Mouse (Mus musculus): ENCODE results near the gene Eif3k.
"Not testable (repeated sequence)": the region's sequence is repeated elsewhere in the genome, so short reads cannot be mapped to it uniquely, and the experiment has no call there.

Eif3k gene

GRCm38 (mm10) chr7:28984452-28984851 is 2.8 kb upstream of the Eif3k start:
- no peak for DNase-seq

- DNase-seq: no peak
Measured at GRCm38 (mm10) chr7:28983849-28984248, 2.2 kb upstream of the Eif3k start.

GRCm38 (mm10) chr7:28983141-28983564 is 1.5 kb upstream of the Eif3k start:
- DNase-seq: peak; percentile 65

GRCm38 (mm10) chr7:28982274-28983013 is 780 bp upstream of the Eif3k start:
- peak; percentile 74 for DNase-seq

GRCm38 (mm10) chr7:28977556-28977955 is 4.1 kb downstream of the Eif3k start:
- no peak for DNase-seq

- no peak for DNase-seq
Measured at GRCm38 (mm10) chr7:28973025-28973424, 8.6 kb downstream of the Eif3k start.

GRCm38 (mm10) chr7:28972542-28972985 is 9.1 kb downstream of the Eif3k start:
- DNase-seq: peak; percentile 64

GRCm38 (mm10) chr7:28971770-28972269 is 9.8 kb downstream of the Eif3k start:
- DNase-seq: no peak

GRCm38 (mm10) chr7:28971029-28971428 is 10.6 kb downstream of the Eif3k start:
- no peak for DNase-seq

GRCm38 (mm10) chr7:28969672-28970394 is 11.8 kb downstream of the Eif3k start:
- no peak for DNase-seq

GRCm38 (mm10) chr7:28969271-28969670 is 12.4 kb downstream of the Eif3k start:
- DNase-seq: no peak

GRCm38 (mm10) chr7:28968120-28968519 is 13.5 kb downstream of the Eif3k start:
- DNase-seq: not testable (repeated sequence)

GRCm38 (mm10) chr7:28966751-28967505 is 14.7 kb downstream of the Eif3k start:
- DNase-seq: no peak

- no peak for DNase-seq
Measured at GRCm38 (mm10) chr7:28966181-28966580, 15.5 kb downstream of the Eif3k start.

- DNase-seq: no peak
Measured at GRCm38 (mm10) chr7:28965346-28965840, 16.3 kb downstream of the Eif3k start.

- DNase-seq: no peak
Measured at GRCm38 (mm10) chr7:28963399-28963923, 18.2 kb downstream of the Eif3k start.

GRCm38 (mm10) chr7:28961927-28962670 is 19.6 kb downstream of the Eif3k start, which contains the start of gene Actn4:
Actn4 (minus strand) TSS chr7:28962340.
- DNase-seq: peak; percentile 99

GRCm38 (mm10) chr7:28961584-28961926 is 20.1 kb downstream of the Eif3k start:
- DNase-seq: no peak

GRCm38 (mm10) chr7:28960354-28961046 is 21.2 kb downstream of the Eif3k start:
- no peak for DNase-seq

- DNase-seq: no peak
Measured at GRCm38 (mm10) chr7:28959505-28960045, 22.1 kb downstream of the Eif3k start.

- no peak for DNase-seq
Measured at GRCm38 (mm10) chr7:28958770-28959169, 22.9 kb downstream of the Eif3k start.

All from cerebellum, adult 9-11 months (tissue).